Comparison of ENCODE assay signal across 27 mouse cellular contexts in genomic region chr5:30137271-30137670, GRCm38 (mm10). TPM values are rescaled to one million over a fixed set of nuclear protein-coding genes. Genes with fewer than 3 reads are reported as not detected.
DNase-seq lines count a peak whose midpoint lies in the region.
"Had no signal": no experiment of that assay in that cellular context is flagged by ENCODE, and none has a peak within 500 bp of the region (broad histone marks: within the 10 kb centered on the region; RNA-seq: fewer than 3 reads in every experiment).

No protein-coding gene starts in this region.

- no peak overlapping the region for H3K4me3 ChIP-seq in heart, embryonic 10.5 days
- no peak overlapping the region for H3K4me3 ChIP-seq in brown adipose tissue, adult 24 weeks (ENCODE audit: insufficient read depth, low read depth, low read length)
- H3K4me3 ChIP-seq: embryonic facial prominence, embryonic 13.5 days; embryonic facial prominence, embryonic 15.5 days; erythroblast, embryonic 14.5 days; forebrain, embryonic 10.5 days; forebrain, embryonic 12.5 days had no signal

- H3K9me3 ChIP-seq in heart, embryonic 10.5 days, result no peaks in the 10 kb centered on the region
- H3K9me3 ChIP-seq: embryonic facial prominence, embryonic 13.5 days; embryonic facial prominence, embryonic 15.5 days; forebrain, embryonic 10.5 days; forebrain, embryonic 12.5 days; G1E had no signal

- H3K36me3 ChIP-seq in heart, embryonic 10.5 days, result peaks cover 96% of the 10 kb centered on the region

- no peaks in the 10 kb centered on the region for H3K27me3 ChIP-seq in heart, embryonic 10.5 days (ENCODE audit: insufficient read depth, poor library complexity, severe bottlenecking)
- H3K27me3 ChIP-seq: CH12.LX; embryonic facial prominence, embryonic 13.5 days; embryonic facial prominence, embryonic 15.5 days; forebrain, embryonic 12.5 days; Patski had no signal

- DNase-seq in adrenal gland, postnatal 14 days, result peak; percentile 2
- DNase-seq in adrenal gland, postnatal 25 days, result no peak
- peak; percentile 57 for DNase-seq in heart, embryonic 10.5 days (ENCODE audit: low spot score)
- DNase-seq in heart, postnatal 14 days, result no peak
- DNase-seq: adrenal gland, adult 8-10 months; adrenal gland, postnatal 36 days; B cell, adult 2 months; cerebellum, adult 11 months; cerebellum, adult 18-20 months; cerebellum, adult 8-10 months; cerebellum, adult 9-11 months; cerebellum, postnatal 14 days; cerebellum, postnatal 36 days; embryo, embryonic 11 days had no signal

- no peaks in the 10 kb centered on the region for H3K4me1 ChIP-seq in heart, embryonic 10.5 days
- peaks cover 4% of the 10 kb centered on the region; the same call in 1 of the 2 replicates for H3K4me1 ChIP-seq in brown adipose tissue, adult 24 weeks (ENCODE audit: control insufficient read depth, insufficient read depth, insufficient read length, low read length)
- H3K4me1 ChIP-seq: embryonic facial prominence, embryonic 13.5 days; embryonic facial prominence, embryonic 15.5 days; forebrain, embryonic 10.5 days; forebrain, embryonic 12.5 days had no signal

- WGBS in heart, embryonic 10.5 days, result 92% methylated on average over 9 of the region's 9 CpGs

- H3K27ac ChIP-seq in heart, embryonic 10.5 days, result no peak overlapping the region
- peak overlapping the region; percentile 97 for H3K27ac ChIP-seq in brown adipose tissue, adult 24 weeks (replicated peaks; ENCODE audit: low read depth, low read length)
- H3K27ac ChIP-seq: embryonic facial prominence, embryonic 13.5 days; embryonic facial prominence, embryonic 15.5 days; forebrain, embryonic 10.5 days; forebrain, embryonic 12.5 days had no signal

- intact Hi-C loops in heart, postnatal 14 days (cut with DNase I), result no loop called here

RNA-seq across cellular contexts. Expression of gene Hadha, which starts 17.7 kb away (rescaled TPM):
- 813 and 814 TPM in 2 replicates for total RNA-seq in adrenal gland, postnatal 14 days (2021)
- total RNA-seq in adrenal gland, postnatal 25 days (2021), result 473 and 483 TPM in 2 replicates
- 136 and 210 TPM in 2 replicates for polyA plus RNA-seq in heart, embryonic 10.5 days (2016; fragmentation: Nextera tagmentation; extraction: Ambion mirVana)
- 1,000 to 10,000 TPM; 1,294 to 1,315 TPM for total RNA-seq in heart, postnatal 14 days (2021)
- 1,889 and 2,102 TPM in 2 replicates for polyA plus RNA-seq in brown adipose tissue, adult 24 weeks (2012; ENCODE audit: insufficient read depth, insufficient read length, missing spikeins)

RNA-seq across cellular contexts. Expression of gene Hadhb, which starts 17.8 kb away (rescaled TPM):
- total RNA-seq in adrenal gland, postnatal 14 days (2021), result 1,392 and 1,422 TPM in 2 replicates
- 681 and 777 TPM in 2 replicates for total RNA-seq in adrenal gland, postnatal 25 days (2021)
- polyA plus RNA-seq in heart, embryonic 10.5 days (2016; fragmentation: Nextera tagmentation; extraction: Ambion mirVana), result 207 and 288 TPM in 2 replicates
- total RNA-seq in heart, postnatal 14 days (2021), result 1,000 to 10,000 TPM; 1,750 to 1,828 TPM
- polyA plus RNA-seq in brown adipose tissue, adult 24 weeks (2012; ENCODE audit: insufficient read depth, insufficient read length, missing spikeins), result 4,023 and 4,386 TPM in 2 replicates

RNA-seq across cellular contexts. Expression of gene 3110082J24Rik, which starts 31.4 kb away (rescaled TPM):
- total RNA-seq in adrenal gland, postnatal 14 days (2021), result not detected in 2 replicates
- total RNA-seq in adrenal gland, postnatal 25 days (2021), result not detected in 2 replicates
- polyA plus RNA-seq in heart, embryonic 10.5 days (2016; fragmentation: Nextera tagmentation; extraction: Ambion mirVana), result 0.18 TPM in 1 of 2 replicates, not detected in the other
- total RNA-seq in heart, postnatal 14 days (2021), result not detected
- polyA plus RNA-seq in brown adipose tissue, adult 24 weeks (2012; ENCODE audit: insufficient read depth, insufficient read length, missing spikeins), result not detected in 2 replicates
- total RNA-seq: adrenal gland, adult 18-20 months; adrenal gland, adult 8-10 months; adrenal gland, postnatal 36 days; CH12.LX; common myeloid progenitor, adult 5-6 weeks; G1E had no signal
- polyA plus RNA-seq: activated CD4-positive, CD25-positive, alpha-beta regulatory T cell, adult 4 months; CD4-positive, CD25-positive, alpha-beta regulatory T cell, adult 4 months; embryonic facial prominence, embryonic 13.5 days; embryonic facial prominence, embryonic 15.5 days; erythroblast, embryonic 14.5 days; G1E; Patski had no signal

RNA-seq across cellular contexts. Expression of gene Garem2, which starts 32.3 kb away (rescaled TPM):
- total RNA-seq in adrenal gland, postnatal 14 days (2021), result 0.19 and 0.26 TPM in 2 replicates
- 0.09 TPM in 1 of 2 replicates, not detected in the other for total RNA-seq in adrenal gland, postnatal 25 days (2021)
- 0.27 and 0.39 TPM in 2 replicates for polyA plus RNA-seq in heart, embryonic 10.5 days (2016; fragmentation: Nextera tagmentation; extraction: Ambion mirVana)
- total RNA-seq in heart, postnatal 14 days (2021), result under 1 TPM; 0.17 to 0.19 TPM
- polyA plus RNA-seq in brown adipose tissue, adult 24 weeks (2012; ENCODE audit: insufficient read depth, insufficient read length, missing spikeins), result not detected in 2 replicates
- total RNA-seq: adrenal gland, adult 18-20 months; adrenal gland, postnatal 36 days; common myeloid progenitor, adult 5-6 weeks had no signal
- polyA plus RNA-seq: activated CD4-positive, CD25-positive, alpha-beta regulatory T cell, adult 4 months; CD4-positive, CD25-positive, alpha-beta regulatory T cell, adult 4 months; erythroblast, embryonic 14.5 days; G1E had no signal

Comparison
In these comparisons a context has a peak if more than half of its experiments do, and no peak if none do; other contexts are left out.
1. DNase-seq: peak in adrenal gland, postnatal 14 days (single experiment) and heart, embryonic 10.5 days (single experiment); none in adrenal gland, postnatal 25 days (single experiment) and heart, postnatal 14 days (0 of 2).